Mouse (Mus musculus): ENCODE results near the gene Nav3.
A peak's percentile ranks its signal among the peaks of the same experiment; 100 is the strongest.

Nav3 gene

DNA sequence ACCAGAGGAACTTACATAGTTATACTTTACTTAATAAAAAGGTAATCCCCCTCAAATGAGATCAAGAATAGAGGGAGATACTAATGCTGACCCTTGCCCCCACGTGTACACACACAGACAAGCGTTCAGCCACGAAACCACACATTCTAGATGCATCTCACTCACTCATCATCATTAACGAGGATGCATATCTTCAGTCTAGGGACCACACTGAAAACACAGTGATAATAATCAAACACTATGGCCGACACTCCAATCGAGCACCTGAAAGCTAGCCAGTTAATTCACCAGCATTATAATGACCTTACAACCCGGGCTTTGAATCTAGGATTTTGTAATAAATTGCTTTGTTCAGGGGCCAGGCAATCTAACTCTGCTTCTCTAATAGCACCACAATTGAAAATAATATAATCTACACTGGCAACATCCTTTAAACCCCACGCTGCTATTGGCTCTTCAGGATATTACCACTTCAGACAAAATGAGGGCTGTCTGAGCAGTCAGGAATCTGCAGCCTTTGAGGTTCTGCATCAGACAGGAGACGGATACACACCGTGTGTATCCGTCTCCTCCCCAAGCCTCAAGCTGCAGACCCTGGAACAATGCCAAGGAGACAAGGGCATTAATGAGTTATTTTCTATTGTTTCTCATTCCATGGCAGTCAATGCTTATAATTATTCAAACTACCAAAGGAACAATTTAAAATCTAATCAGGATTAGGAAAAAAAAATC, 83.1 kb downstream of the Nav3 start:
- DNase-seq: no peak

DNA sequence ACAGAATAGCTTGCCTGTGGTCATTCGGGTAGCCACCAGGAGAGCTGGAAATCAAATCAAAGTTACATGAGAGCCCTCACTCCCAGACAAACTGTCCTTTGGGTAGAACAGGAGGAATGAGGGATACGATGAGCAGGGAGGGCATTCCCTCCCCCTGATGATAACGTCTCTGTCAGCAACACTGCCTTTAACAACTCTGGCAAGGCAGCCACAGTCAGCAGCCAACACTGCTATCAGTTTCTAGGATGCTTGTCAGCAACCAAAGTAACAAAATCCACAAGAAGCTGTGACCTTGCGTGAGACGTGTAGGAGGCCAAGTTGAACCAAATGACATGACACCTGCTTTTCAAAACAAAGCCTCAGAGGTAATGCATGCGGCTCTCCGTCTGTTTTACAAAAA, 103.9 kb downstream of the Nav3 start:
- DNase-seq: no peak

DNA sequence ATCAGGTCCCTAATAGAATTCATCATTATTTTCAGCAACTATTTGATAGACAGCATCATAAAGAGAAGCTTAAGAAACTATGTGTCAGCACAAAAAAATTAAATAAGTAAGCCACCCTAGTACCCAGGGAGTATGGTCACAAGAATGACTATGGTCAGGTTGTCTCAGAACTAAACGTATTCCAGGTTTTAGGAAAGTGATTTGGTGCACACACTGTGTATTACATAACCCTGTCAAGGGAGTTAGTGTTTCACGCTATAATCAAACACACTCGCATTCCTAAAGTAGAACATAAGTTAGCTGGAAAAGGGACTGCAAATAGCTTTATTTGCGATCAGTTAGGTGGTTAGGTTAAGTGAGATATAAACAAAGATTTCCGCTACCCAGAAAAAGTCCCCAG, 126.0 kb downstream of the Nav3 start:
- no peak for DNase-seq

DNA sequence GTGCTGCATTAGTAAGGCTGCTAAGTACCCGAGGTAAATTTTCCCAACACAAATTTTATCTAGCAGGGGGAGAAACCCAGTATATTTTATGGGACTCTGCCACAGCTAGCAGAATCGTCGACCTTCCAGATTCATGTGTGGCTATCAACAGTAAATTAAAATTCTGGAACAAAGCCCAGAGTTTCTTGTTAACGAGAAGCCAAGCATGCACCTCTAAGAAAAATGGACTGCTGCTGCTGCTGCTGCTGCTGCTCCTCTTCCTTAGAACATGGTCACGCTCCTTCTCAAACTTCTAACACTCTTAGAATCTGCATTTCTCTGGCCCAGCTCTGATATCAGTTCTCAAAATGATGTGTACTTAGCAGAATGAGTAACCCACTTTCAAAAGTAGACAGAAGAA, 126.4 kb downstream of the Nav3 start:
- DNase-seq: no peak

DNA sequence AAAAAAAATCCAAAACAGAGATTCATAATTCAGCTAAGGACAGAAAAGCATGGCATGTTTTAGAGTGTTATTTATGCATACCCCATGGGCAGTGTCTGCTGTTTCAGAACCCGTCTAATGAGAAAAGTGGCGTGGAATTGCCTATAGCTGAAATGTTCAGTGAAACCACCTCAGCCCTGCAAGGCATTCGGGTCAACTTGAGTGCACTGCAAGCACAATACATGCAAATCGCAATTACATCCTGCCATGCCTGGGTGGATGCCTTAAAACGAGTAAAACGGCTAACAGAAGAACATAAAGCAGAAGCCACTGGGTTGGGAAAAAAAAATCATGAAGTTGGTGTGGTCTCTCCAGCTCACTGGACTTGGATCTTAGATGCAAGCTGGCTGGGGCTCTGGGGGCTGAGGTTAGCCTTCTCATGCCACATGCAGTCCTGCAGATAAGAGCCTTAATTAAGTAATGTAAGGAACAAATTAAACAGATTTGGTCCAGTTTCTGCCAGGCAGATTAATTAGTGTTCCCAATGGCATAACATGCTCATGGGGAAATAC, 133.8 kb downstream of the Nav3 start:
- DNase-seq: no peak

DNA sequence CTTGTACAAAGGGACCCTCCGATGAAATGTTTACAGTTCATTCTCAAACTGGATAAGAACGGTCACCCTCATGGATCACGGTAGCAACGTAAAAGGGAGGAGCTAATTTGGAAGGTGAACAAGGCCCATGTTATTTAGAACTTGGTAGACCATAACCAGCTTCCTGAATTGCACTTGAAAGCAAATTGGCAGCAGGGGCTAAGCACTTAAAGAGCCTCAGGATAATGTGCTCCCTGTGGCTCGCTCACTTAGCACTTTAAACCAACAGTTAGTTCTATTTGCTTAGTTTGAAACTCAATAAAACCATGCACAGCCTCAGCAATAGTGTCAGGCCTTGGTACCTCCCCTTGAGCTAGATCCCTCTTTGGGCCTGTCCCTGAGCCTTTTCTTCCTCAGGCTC, 138.7 kb downstream of the Nav3 start:
- DNase-seq: no peak

DNA sequence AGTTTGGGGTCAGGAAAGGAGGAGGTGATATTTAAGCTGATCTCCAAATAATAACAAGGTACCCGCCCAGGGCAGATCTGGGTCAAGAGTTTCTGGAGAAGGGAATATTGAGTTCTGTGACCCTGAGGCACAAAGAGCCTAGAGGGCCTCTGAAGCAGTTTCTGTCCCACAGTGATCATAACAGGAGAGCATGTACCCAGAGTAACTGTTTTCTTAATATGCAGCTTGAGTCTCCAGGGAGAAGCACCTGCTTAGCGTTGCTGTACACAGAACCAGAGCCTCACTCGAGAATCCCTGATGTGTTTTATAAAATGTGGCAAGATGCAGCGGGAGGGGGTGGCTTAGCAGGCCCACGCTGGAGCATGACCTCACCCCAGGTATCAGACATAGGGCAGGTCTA, 141.5 kb downstream of the Nav3 start:
- no peak for DNase-seq

DNA sequence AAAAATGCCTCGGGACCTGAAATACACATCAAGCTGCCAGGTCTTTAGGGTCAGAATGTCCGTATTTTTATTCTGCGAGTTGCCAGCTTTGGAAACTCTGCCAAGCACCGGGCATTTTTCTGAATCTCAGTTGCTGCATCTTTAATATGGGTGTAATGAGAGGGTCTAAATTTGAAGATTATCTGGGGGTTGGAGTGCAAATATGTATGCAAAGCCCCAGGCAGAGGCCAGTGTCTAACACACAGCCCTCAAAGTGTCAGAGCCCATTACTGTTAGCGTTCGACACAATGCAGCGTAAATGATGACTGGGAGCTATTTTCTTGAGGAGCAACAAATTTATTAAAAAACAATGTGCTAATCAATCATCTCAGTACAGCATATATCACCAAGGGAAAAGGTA, 142.0 kb downstream of the Nav3 start:
- DNase-seq: no peak

DNA sequence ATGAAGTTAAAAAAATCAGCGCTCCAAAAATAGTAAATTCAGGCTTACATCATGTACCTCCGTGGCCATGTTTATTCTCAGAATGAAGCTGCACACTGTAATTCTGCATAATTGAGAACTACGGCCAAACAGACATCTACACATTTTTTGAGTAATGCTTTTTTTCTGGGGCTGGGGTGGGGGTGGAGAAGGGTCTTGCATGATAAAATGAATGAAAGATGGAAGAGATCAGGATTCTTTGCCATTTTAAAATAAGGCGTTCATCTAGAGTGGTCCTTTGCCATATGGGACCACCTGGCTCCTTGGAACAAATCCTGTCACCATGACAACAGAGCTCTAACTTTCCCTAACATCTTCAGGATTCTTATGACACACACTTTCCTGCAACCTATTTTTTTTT, 146.5 kb downstream of the Nav3 start:
- DNase-seq: no peak

DNA sequence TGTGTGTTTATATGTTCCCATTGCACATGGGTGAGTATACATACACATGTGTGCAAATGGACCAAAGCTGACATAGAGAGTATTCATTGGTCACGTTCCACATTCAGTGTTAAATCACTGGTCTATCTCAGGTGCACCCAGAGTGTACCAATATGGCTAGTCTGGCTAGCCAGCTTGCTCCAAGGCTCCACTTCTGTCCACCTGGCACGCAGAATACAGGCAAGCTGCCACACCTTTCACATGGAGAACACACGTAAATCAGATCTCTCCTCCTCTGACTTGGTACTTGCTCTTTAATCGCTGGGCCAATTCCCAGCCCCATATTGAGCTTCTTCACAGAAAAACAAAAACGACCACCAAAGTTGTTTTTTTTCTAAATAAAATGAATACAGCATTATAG, 150.4 kb downstream of the Nav3 start:
- DNase-seq: no peak

DNA sequence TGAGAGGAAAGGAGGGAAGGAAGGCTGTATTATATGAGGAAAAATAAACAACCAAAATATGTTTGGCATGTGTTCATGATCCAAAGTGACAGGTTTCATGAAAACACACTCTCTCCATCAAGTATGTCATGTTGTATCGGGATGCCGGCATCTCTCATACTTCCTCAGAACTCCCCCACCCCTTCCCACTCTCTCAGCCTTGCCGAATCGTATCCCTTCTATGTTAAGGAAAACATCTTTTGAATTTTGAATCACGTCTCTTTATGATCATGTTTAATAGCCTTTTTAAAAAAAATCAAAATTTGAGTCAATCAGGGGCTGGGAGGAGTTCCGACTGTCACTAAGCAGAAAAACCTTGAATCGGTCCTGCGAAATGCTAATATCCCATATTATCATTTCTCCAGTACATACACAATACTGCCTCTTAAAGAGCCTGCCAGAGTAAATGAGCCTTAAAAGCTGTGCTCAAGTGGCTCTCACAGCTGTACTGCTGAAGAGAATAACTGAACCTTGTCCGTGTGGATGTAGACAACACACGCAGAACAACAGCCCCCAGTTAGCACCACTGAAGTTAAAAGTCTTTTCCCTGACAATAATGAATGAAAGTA, 165.9 kb downstream of the Nav3 start:
- DNase-seq: no peak

DNA sequence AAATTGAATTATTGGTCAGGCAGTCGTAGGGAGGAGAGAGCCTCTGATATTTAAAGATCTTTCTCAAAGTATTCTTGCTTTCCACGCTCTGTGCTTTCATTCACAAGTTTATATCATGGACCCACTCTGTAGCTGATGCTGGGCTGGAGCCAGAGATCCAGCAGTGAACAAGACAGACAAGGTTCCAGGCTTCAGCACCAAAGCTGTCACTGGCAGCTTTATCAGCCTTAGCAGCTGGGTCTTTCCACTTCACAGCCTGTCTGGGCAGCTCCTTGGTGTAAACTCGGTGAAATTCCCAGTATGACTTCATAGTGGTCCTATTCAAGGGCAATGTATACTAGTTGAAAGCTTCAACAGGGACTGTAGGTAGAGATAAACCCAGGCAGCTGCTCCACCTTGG, 172.1 kb downstream of the Nav3 start:
- DNase-seq: peak in 1 of 2 experiments; percentile 0

DNA sequence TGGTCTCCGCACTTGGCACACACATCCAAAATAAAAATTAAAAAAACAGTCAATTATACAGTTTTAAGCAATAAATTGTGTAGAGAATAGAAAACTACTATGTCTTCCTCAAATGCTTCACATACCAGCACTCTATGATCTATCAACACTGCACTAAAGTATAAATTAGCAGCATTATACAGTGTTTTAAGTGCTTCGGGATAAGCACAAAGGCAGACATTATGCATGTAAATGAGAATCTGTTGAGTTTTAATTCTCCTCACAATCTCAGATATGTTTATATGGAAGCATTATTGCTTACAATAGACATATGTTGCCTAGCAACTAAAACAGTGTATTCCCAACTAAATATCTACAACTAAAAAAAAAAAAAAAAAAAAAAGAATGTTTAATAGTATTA, 183.2 kb downstream of the Nav3 start:
- DNase-seq: no peak

DNA sequence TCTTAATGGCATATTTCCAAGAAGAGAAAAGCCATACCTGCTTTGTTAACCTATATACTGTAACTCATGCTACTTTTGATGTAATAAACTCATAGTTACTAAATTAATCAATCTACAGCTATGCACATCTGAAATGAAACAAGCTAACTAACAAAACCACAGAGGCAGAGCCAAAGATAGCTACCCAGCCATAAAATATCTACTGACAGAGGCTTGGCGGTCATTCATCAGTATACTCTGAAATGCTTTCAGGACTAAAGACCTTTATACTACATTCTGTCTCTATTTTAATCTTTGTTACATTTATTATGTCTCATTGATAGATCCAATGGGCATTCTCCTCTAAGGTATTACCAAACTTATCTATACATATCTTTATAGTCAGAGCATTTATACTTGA, 185.4 kb downstream of the Nav3 start:
- DNase-seq: no peak

DNA sequence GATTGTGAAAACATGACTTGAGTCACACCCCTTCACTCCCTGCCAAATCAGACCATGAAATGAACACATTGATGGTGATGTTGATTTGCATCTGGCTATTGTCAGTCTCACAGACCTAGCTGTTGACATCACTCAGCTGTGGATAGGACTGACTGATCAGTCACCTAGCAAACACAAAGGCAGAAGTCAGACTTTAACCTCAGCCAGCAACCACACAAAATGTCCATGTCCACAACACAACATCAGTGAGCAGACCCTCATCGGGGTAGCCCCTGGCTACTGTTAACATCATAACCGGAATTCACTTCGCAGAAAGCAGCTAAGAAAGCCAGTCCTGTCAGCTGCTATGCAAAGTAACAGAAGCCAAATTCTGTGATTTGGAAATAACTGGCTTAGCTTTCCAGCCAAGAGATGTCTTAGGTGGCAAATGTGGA, 213.9 kb downstream of the Nav3 start:
- DNase-seq: peak in 1 of 2 experiments; percentile 17

DNA sequence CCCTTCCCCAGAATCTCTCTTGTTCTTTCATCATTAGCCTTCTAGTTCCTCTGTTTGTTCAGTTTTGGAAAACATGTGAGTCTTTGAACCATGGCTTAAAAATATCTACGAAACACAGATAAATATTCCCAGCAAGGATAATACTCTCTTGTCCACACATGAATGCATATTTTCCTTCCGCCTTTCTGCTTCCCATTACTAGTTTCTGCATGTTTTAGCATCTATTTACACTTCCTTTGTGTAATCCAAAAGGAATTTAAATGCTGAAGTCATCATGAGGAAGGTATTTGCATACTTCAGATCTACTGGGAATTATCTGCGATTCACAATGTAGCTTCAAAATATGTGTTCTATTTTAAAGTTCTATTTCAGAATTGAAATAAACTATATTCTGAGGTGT, 215.3 kb downstream of the Nav3 start:
- DNase-seq: no peak

DNA sequence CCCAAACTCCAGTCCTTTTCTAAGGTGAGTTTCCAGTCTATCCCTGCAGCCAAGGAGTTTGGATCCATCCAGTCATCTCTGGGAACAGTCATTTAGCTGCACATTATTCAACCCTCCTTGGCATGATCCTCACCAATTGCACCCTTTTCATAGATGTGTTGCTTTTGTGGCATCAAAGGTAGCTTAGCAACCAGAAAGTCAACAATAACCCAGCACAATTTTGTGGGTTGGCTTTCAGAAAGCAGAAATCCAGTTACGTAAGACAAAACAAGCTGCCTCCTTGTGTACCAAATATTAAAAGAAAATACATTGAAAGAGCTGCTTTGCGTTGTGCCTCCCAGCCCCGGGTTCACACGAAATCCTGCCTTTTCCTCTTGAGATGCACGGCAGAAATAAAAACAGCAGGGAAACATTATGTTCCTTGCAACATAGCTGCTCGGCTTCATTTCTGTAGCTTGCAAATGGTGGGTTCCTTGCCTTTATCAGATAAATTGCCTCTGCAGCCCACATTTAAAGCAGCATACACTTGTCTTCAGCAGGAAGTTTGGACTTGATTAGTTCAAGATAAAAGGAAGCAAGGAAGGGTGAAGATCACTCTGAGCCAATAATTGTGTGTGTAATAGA, 222.6 kb downstream of the Nav3 start:
- peak in 1 of 2 experiments; percentile 10 for DNase-seq

DNA sequence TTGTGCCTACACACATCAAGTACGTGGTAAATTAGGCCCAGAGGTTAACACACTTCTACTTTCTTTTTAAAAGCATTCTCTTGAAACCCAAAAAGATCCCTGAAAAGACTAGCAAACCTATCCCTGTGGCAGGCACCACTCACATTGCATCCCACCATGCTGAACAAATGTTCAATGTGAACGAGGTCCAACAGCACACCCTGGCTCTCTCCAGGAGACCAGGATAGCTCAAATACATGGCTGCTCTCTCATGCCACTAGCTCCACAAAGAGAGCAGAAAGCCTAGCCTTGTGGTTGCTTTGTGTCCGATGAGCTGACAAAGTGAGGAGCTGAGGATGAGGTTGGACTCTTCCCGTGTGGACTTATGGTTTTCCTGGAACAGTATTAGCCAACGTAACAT, 249.6 kb downstream of the Nav3 start:
- no peak for DNase-seq

DNA sequence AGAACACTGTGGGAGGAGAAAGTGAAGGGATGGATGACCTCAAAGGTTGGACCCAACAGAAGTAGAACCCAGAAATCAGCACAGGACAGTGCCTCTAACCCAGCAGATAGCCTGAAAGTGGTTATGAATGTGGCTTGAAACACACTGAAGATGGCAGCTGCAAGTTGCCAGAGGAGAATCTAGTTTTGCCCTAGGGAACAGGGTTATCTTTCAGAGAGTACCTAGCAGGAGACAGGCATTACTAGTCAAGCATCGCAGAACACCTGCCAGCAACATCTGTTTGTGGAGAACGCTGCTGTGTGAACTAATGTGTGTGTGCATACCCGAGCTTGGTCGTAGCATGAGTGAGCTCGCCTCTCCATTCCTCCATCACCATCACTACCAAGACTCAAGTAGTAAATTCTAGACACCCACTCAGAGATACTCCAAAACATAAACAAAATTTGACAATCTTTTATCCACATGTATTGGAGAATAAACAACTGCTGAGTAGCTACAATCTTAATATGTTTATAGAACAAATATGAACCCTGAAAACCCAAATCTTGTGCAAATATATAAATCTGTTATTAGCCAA, 251.8 kb downstream of the Nav3 start:
- DNase-seq: no peak

DNA sequence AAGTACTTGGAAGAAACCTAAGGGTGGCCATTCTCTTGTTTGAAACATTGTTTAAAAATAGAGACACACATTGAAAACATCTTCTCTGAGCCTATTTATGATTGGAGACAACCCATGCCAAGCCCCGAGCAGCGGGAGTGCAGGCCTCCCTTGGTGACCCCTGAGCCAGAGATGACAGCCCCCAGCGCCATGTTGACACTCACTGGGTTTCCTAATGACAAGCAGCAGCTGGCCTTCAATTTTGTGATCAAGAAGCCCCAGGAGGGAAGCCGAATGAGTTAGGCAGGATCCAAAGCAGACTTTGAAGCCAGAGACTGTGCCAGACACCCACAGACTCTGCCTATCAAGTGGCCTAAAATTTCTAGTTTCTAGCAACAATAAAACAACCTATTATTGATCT, 263.1 kb downstream of the Nav3 start:
- DNase-seq: peak in 1 of 2 experiments; percentile 8

DNA sequence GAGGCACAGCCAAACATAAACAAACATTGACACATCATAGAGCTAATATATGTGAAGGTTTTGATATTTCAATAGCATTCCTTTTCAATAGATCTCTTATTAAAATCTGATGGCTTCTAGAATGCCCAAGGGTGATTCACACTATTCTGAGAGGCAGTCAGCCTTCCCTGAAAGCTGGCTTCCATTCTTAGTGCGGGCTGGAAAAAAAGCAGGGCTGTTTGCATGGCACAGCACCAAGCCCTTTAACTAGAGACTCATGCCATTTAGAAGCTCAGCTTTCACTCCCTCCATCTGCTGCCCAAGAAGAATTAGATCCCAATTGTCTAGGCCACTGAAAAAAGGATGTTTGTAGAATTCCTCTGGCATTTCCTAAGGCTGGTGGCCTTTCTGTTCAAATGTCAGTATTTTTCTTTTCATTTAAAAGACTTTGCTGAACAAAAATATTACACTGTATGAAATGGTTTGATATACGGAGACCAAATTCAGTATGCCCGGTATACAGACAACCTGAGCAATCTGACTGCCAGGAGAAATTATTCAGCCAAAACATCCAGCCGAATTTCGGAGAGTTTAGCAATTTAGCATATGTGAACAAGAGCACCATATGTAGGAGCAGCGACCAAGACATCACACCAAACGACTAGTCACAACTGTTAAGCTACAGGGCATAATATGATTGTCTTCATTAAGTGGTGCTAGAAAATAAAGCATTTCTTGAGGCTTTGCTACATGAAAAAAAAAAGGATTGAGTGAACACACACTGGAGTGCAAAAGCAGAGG, 263.8 kb downstream of the Nav3 start:
- DNase-seq: no peak

DNA sequence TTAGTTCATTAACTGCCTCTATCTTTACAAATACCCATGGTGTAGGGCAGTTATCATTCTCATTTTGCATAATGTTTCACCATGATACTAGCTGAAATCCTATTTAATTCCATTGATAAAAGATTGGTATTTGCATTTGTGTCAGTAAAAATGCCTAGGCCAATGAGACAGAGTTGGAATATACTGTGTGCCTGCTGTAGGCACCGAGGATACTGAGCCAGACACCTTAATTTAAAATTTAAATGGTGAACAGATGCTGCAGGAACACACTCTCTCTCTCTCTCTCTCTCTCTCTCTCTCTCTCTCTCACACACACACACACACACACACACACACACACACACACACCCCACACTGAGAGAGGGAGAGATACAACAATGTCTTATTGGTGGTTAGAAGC, 269.8 kb downstream of the Nav3 start:
- no peak for DNase-seq

DNA sequence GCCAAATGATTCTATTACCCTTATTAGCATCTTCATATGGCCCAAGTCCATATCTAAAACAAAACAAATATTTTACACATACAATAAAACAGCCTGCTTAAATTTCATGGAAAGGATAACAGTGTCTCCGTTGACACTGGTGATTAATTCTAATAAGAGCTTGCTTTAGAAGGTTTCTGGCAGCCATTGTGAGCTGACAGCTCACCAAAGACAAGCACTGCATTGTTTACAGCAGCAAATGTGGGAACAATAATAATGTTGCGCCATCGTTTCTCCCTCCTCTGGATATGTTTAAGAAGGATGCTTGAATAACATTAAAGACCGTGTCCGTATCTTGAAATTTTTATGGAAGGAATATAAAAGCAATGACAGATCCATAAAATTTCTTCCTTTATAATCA, 280.1 kb downstream of the Nav3 start:
- no peak for DNase-seq
